Mouse (Mus musculus): ENCODE data around the gene Ntrk3. TPM values are rescaled to one million over a fixed set of nuclear protein-coding genes. Genes with fewer than 3 reads are reported as not detected.
A peak's percentile ranks its signal among the peaks of the same experiment; 100 is the strongest.

The Ntrk3 gene
- polyA plus RNA-seq, 1 experiment from 2014 or later: 37.4 TPM

DNA sequence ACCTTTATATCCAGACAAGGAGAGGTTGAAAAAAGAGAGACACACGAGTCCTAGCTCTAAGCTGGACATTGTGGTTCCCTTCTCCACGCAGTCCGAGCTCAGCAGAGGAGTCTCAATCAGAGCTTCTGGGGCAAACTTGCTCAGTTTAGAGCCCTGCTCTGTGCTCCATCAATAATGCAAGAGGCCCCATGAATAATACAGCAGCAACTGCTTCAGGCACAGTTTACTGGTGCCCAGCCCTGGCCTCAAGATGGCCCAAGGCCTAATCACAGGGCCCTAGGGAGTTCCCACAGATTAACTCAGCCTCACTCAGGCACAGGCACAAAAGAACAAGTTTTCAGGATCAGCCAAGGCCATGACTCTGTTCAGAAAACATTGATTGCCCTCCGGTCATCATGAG, 266.1 kb downstream of the Ntrk3 start:
- no peak overlapping the region for H3K4me3 ChIP-seq (replicated peaks; ENCODE audit: low read length)
- H3K36me3 ChIP-seq (ENCODE audit: control insufficient read depth, insufficient read depth): no peaks in the 10 kb centered on the region
- H3K9ac ChIP-seq (replicated peaks; ENCODE audit: low read depth, low read length): no peak overlapping the region
- 77% methylated on average over 4 of the region's 4 CpGs for WGBS
- no peaks in the 10 kb centered on the region for H3K9me3 ChIP-seq (ENCODE audit: control insufficient read depth, low read length)
- peak; percentile 39; the same call in 1 of the 2 replicates for ATAC-seq
- no peaks in the 10 kb centered on the region for H3K27me3 ChIP-seq (replicated peaks; ENCODE audit: control insufficient read depth, insufficient read depth, low read length)
- H3K27ac ChIP-seq (ENCODE audit: low read length): no peak overlapping the region
- H3K4me2 ChIP-seq (ENCODE audit: low read length): no peak overlapping the region
- H3K4me1 ChIP-seq (replicated peaks; ENCODE audit: control insufficient read depth, insufficient read depth, low read length): peaks cover 9% of the 10 kb centered on the region

- no peaks in the 10 kb centered on the region for H3K36me3 ChIP-seq (ENCODE audit: control insufficient read depth, insufficient read depth)
- no peak overlapping the region for H3K9ac ChIP-seq (replicated peaks; ENCODE audit: low read depth, low read length)
- H3K27ac ChIP-seq (ENCODE audit: low read length): no peak overlapping the region
- H3K4me2 ChIP-seq (ENCODE audit: low read length): no peak overlapping the region
- 0 out of 2 replicates have a peak, but pooled peaks have one; percentile 13 for ATAC-seq
- whole genome bisulfite sequencing: 91% methylated on average over 1 of the region's 1 CpGs
- H3K27me3 ChIP-seq (replicated peaks; ENCODE audit: control insufficient read depth, insufficient read depth, low read length): no peaks in the 10 kb centered on the region
- H3K4me3 ChIP-seq (replicated peaks; ENCODE audit: low read length): no peak overlapping the region
- no peaks in the 10 kb centered on the region for H3K9me3 ChIP-seq (ENCODE audit: control insufficient read depth, low read length)
- H3K4me1 ChIP-seq (replicated peaks; ENCODE audit: control insufficient read depth, insufficient read depth, low read length): peaks cover 9% of the 10 kb centered on the region
Measured at GRCm38 (mm10) chr7:78471270-78471669, 266.5 kb downstream of the Ntrk3 start.

- H3K4me3 ChIP-seq (replicated peaks; ENCODE audit: low read length): no peak overlapping the region
- no peak for ATAC-seq
- no peak overlapping the region for H3K4me2 ChIP-seq (ENCODE audit: low read length)
- no peaks in the 10 kb centered on the region for H3K9me3 ChIP-seq (ENCODE audit: control insufficient read depth, low read length)
- no peak overlapping the region for H3K27ac ChIP-seq (ENCODE audit: low read length)
- WGBS: 87% methylated on average over 5 of the region's 5 CpGs
- H3K9ac ChIP-seq (replicated peaks; ENCODE audit: low read depth, low read length): no peak overlapping the region
- no peaks in the 10 kb centered on the region for H3K27me3 ChIP-seq (replicated peaks; ENCODE audit: control insufficient read depth, insufficient read depth, low read length)
- peaks cover 8% of the 10 kb centered on the region for H3K36me3 ChIP-seq (ENCODE audit: control insufficient read depth, insufficient read depth)
- no peaks in the 10 kb centered on the region for H3K4me1 ChIP-seq (replicated peaks; ENCODE audit: control insufficient read depth, insufficient read depth, low read length)
Measured at GRCm38 (mm10) chr7:78462605-78463004, 275.2 kb downstream of the Ntrk3 start.

DNA sequence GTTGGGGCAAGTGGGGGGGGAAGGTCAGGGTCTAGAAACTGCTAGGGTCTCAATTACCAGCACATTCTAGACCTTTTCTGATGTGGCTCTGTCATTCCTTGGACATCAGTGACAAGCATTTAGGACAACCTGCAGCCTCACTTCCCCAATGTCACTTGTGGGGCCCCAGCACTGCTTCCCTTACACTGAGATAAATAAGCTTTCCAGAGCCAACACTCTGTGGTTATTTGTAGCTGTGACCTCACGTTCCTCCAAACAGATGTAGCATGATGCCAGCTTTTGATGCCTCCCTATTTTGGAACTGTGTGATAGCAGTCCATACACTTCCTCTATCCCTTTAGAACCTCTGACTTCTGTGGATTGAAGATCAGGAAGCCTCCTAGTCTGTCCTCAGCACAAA, 278.8 kb downstream of the Ntrk3 start:
- Histone ChIP-seq H3K4me2 (ENCODE audit: low read length) (no peak overlapping the region), H3K9me3 (ENCODE audit: control insufficient read depth, low read length) (no peaks in the 10 kb centered on the region), H3K27me3 (replicated peaks; ENCODE audit: control insufficient read depth, insufficient read depth, low read length) (no peaks in the 10 kb centered on the region), H3K9ac (replicated peaks; ENCODE audit: low read depth, low read length) (no peak overlapping the region), H3K36me3 (ENCODE audit: control insufficient read depth, insufficient read depth) (peaks cover 8% of the 10 kb centered on the region), H3K4me3 (replicated peaks; ENCODE audit: low read length) (no peak overlapping the region), H3K4me1 (replicated peaks; ENCODE audit: control insufficient read depth, insufficient read depth, low read length) (no peaks in the 10 kb centered on the region), H3K27ac (ENCODE audit: low read length) (no peak overlapping the region)
- no peak for ATAC-seq
- 86% methylated on average over 1 of the region's 1 CpGs for WGBS

DNA sequence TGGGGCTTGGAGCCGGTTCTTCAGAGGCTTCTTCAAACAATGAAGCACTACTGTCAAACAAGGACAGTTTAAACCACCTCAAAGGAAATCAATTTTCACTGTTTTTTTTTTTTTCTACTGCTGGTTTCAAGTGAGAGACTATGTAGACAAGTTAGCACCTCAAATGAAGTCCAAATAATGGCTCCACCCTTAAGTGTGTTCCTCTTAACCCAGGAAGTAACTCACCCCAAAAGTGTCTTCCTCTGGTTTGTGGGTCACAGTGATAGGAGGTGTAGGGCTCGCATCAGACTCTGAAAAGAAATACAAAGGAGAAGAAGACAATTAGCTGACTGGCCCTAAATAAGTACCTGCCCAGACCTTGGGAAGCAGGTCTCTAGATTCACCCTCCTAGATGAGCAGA, 286.1 kb downstream of the Ntrk3 start:
- no peak overlapping the region for H3K27ac ChIP-seq (ENCODE audit: low read length)
- 0 out of 2 replicates have a peak, but pooled peaks cover 6% of the 10 kb centered on the region for H3K4me1 ChIP-seq (replicated peaks; ENCODE audit: control insufficient read depth, insufficient read depth, low read length)
- no peak overlapping the region for H3K4me2 ChIP-seq (ENCODE audit: low read length)
- no peaks in the 10 kb centered on the region for H3K9me3 ChIP-seq (ENCODE audit: control insufficient read depth, low read length)
- H3K4me3 ChIP-seq (replicated peaks; ENCODE audit: low read length): no peak overlapping the region
- no peaks in the 10 kb centered on the region for H3K27me3 ChIP-seq (replicated peaks; ENCODE audit: control insufficient read depth, insufficient read depth, low read length)
- WGBS: 83% methylated on average over 2 of the region's 2 CpGs
- H3K36me3 ChIP-seq (ENCODE audit: control insufficient read depth, insufficient read depth): peaks cover 10% of the 10 kb centered on the region
- ATAC-seq: no peak
- H3K9ac ChIP-seq (replicated peaks; ENCODE audit: low read depth, low read length): no peak overlapping the region

DNA sequence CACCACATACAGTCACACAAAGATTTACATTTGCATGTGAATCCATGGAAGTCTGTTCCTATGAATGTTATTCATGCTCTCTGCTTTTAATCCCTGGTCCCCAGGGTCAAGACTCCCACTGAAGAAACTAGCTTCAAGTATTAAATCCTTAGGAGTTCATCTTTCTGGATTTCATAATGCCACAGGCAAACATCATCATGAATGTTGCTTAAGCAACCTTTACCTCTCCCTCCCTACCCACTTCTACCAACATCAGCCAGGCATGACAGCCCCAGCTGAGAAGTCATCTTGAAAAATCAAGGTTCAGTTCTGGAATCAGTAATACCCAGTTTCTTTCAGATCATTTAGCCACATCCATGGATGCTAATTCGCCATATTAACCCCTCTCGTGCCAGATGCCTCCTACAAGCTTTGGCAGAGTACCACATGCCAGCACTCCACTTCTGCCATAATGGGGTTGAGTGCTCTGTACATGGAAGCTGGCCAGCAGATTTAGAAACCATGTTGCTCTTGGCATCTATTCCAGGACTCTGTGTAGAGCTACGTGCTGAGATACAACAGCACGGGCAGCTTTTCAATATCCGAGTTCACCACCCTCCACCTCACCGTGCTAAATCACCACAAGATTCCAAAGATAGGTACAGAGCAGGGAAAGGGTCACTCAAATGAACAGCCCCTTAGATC, 287.8 kb downstream of the Ntrk3 start:
- 58% methylated on average over 6 of the region's 6 CpGs for WGBS
- 0 out of 2 replicates have a peak, but pooled peaks cover 6% of the 10 kb centered on the region for H3K4me1 ChIP-seq (replicated peaks; ENCODE audit: control insufficient read depth, insufficient read depth, low read length)
- ATAC-seq: peak; percentile 26; the same call in 1 of the 2 replicates
- no peaks in the 10 kb centered on the region for H3K27me3 ChIP-seq (replicated peaks; ENCODE audit: control insufficient read depth, insufficient read depth, low read length)
- no peaks in the 10 kb centered on the region for H3K9me3 ChIP-seq (ENCODE audit: control insufficient read depth, low read length)
- H3K36me3 ChIP-seq (ENCODE audit: control insufficient read depth, insufficient read depth): peaks cover 10% of the 10 kb centered on the region
- no peak overlapping the region for H3K4me3 ChIP-seq (replicated peaks; ENCODE audit: low read length)
- no peak overlapping the region for H3K4me2 ChIP-seq (ENCODE audit: low read length)
- no peak overlapping the region for H3K9ac ChIP-seq (replicated peaks; ENCODE audit: low read depth, low read length)
- no peak overlapping the region for H3K27ac ChIP-seq (ENCODE audit: low read length)

- H3K27ac ChIP-seq (ENCODE audit: low read length): no peak overlapping the region
- H3K4me1 ChIP-seq (replicated peaks; ENCODE audit: control insufficient read depth, insufficient read depth, low read length): 0 out of 2 replicates have a peak, but pooled peaks cover 6% of the 10 kb centered on the region
- H3K9me3 ChIP-seq (ENCODE audit: control insufficient read depth, low read length): no peaks in the 10 kb centered on the region
- no peak overlapping the region for H3K4me2 ChIP-seq (ENCODE audit: low read length)
- 87% methylated on average over 2 of the region's 2 CpGs for WGBS
- H3K27me3 ChIP-seq (replicated peaks; ENCODE audit: control insufficient read depth, insufficient read depth, low read length): no peaks in the 10 kb centered on the region
- H3K4me3 ChIP-seq (replicated peaks; ENCODE audit: low read length): no peak overlapping the region
- peaks cover 10% of the 10 kb centered on the region for H3K36me3 ChIP-seq (ENCODE audit: control insufficient read depth, insufficient read depth)
- no peak for ATAC-seq
- no peak overlapping the region for H3K9ac ChIP-seq (replicated peaks; ENCODE audit: low read depth, low read length)
Measured at GRCm38 (mm10) chr7:78448841-78449240, 289.0 kb downstream of the Ntrk3 start.

DNA sequence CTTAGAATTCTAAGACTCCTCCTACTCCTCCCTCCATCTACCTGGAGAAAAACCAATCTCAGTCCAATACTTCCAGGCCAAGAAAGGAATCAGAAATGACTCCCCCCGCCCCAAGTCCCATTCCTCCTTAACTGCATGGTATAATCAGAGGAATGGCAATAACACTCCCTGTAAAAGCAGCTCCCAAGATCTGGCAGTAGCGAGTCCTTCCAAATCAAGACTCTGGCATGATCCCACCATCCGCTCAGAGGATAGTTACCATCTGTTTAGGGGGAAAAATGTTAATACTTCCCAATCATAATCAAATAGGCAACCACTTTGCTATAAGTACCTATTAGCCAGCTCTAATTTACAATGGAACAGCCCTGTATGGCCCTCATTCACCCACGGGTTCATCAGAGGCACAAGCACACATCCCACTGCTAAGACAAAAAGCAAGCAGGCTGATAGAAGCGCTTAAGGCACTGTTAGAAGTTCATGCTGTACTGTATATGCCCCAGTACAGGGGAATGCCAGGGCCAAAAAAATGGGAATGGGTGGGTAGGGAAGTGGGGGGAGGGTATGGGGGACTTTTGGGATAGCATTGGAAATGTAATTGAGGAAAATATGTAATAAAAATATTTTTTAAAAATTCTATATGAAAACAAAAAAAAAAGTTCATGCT, 294.3 kb downstream of the Ntrk3 start:
- Histone ChIP-seq H3K9ac (replicated peaks; ENCODE audit: low read depth, low read length) (no peak overlapping the region), H3K9me3 (ENCODE audit: control insufficient read depth, low read length) (no peaks in the 10 kb centered on the region), H3K4me3 (replicated peaks; ENCODE audit: low read length) (no peak overlapping the region), H3K4me1 (replicated peaks; ENCODE audit: control insufficient read depth, insufficient read depth, low read length) (peaks cover 3% of the 10 kb centered on the region; the same call in 1 of the 2 replicates), H3K4me2 (ENCODE audit: low read length) (no peak overlapping the region), H3K36me3 (ENCODE audit: control insufficient read depth, insufficient read depth) (no peaks in the 10 kb centered on the region; the same call in 1 of the 2 replicates), H3K27me3 (replicated peaks; ENCODE audit: control insufficient read depth, insufficient read depth, low read length) (no peaks in the 10 kb centered on the region), H3K27ac (ENCODE audit: low read length) (no peak overlapping the region)
- 69% methylated on average over 5 of the region's 5 CpGs for WGBS
- ATAC-seq: peak; percentile 73; the same call in 1 of the 2 replicates

GRCm38 (mm10) chr7:78441706-78442105, 296.1 kb downstream of the Ntrk3 start:
- H3K9ac ChIP-seq (replicated peaks; ENCODE audit: low read depth, low read length): no peak overlapping the region
- no peak for ATAC-seq

More at GRCm38 (mm10) chr7:78441706-78442105, 296.1 kb downstream of the Ntrk3 start:
- Histone ChIP-seq H3K4me2 (ENCODE audit: low read length) (no peak overlapping the region), H3K9me3 (ENCODE audit: control insufficient read depth, low read length) (no peaks in the 10 kb centered on the region), H3K36me3 (ENCODE audit: control insufficient read depth, insufficient read depth) (no peaks in the 10 kb centered on the region; the same call in 1 of the 2 replicates), H3K4me1 (replicated peaks; ENCODE audit: control insufficient read depth, insufficient read depth, low read length) (peaks cover 3% of the 10 kb centered on the region; the same call in 1 of the 2 replicates), H3K4me3 (replicated peaks; ENCODE audit: low read length) (no peak overlapping the region), H3K27ac (ENCODE audit: low read length) (no peak overlapping the region), H3K27me3 (replicated peaks; ENCODE audit: control insufficient read depth, insufficient read depth, low read length) (no peaks in the 10 kb centered on the region)

Data from forebrain, embryonic 16.5 days (tissue).